Mouse (Mus musculus): ENCODE results near the gene Supt3. TPM values are rescaled to one million over a fixed set of nuclear protein-coding genes. Genes with fewer than 3 reads are reported as not detected.

Gene Supt3
- 5.6 and 6.6 TPM in 2 replicates for polyA plus RNA-seq (2015; fragmentation: Nextera tagmentation; extraction: Ambion mirVana)

GRCm38 (mm10) chr17:44776738-44777270, at the start of gene Supt3:
Gene Supt3, plus strand, starts transcription at chr17:44777152.

GRCm38 (mm10) chr17:44814508-44815175, 37.7 kb downstream of the Supt3 start, which contains the start of gene Runx2:
Gene Runx2, minus strand, starts transcription at chr17:44814797.

Other genes starting within 250 kb of the Supt3 start
- 1.8 and 1.9 TPM in 2 replicates for gene Runx2, start 37.6 kb downstream of the Supt3 start, polyA plus RNA-seq (2015; fragmentation: Nextera tagmentation; extraction: Ambion mirVana)

Data from spleen, postnatal 0 days (tissue).